Mouse (Mus musculus) heart, adult 2 months (tissue): ENCODE measurements around the gene Eps8.

Source experiments
- CTCF ChIP-seq: fragments of 200-600 bp; IDR thresholded peaks from 2 replicates; pipeline ENCODE4 v1.8.1; 2022; ENCODE audit warnings: antibody characterized with exemption, mild to moderate bottlenecking, moderate library complexity
- POLR2A ChIP-seq: fragments of 200-500 bp; IDR thresholded peaks from 2 replicates; pipeline ENCODE4 v1.6.1; 2011; ENCODE audit warnings: mild to moderate bottlenecking, low read depth, low read length, control low read depth; ENCODE audit not compliant: insufficient read depth

GRCm38 (mm10) chr6:137456064-137456463, 198.6 kb downstream of the Eps8 start:
- TF ChIP-seq POLR2A = no peak
- no peak for TF ChIP-seq CTCF
